Mouse (Mus musculus) embryo, embryonic 11.5 days (tissue): ENCODE measurements around the gene Gm10320.

Experiments used
- DNase-seq: peaks from one replicate; pipeline ENCODE4 v3.0.0-alpha.2; 2012; ENCODE audit warnings: low read depth, low spot score

Gene Gm10320

GRCm38 (mm10) chr13:98491909-98492308 is at the start of gene Gm10320:
Gene Gm10320 (minus strand): TSS chr13:98492001.
- DNase-seq, result no peak

DNA sequence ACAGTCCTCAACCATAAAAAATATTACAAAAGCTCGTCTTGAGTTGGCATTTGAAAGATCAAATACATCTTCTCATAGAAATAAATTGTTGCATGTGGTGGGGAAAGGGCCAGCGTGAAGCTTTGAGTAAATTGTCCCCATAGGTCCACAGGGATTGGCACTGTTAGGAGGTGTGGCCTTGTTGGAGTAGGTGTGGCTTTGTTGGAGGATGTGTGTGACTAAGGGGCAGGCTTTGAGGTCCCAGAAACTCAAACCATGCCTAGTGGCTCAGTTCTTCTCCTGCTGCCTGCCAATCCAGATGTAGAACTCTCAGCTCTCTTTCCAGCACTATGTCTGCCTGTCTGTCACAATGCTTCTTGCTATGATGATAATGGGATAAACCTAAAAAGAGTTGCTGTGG is 49.8 kb upstream of the Gm10320 start:
- DNase-seq, result no peak

DNA sequence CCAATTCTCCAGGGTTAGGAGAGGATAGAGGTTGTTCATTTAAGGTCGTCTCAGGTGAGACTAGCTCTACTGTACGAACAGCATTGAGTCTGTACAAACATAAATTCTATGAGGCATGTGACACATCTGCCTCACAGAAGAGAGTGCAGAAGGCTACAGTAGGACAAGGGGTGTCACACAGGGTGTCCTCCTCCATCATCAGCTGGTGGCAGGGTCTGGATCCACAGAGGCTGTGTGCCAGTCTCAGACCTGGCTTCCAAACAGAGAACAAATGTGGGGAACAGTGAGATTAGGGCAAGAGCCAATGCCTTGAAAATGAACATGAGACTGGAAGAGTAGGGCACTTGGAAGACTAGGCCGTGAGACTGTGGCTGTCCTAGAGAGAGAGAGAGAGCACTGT is 48.4 kb upstream of the Gm10320 start:
- no peak for DNase-seq

DNA sequence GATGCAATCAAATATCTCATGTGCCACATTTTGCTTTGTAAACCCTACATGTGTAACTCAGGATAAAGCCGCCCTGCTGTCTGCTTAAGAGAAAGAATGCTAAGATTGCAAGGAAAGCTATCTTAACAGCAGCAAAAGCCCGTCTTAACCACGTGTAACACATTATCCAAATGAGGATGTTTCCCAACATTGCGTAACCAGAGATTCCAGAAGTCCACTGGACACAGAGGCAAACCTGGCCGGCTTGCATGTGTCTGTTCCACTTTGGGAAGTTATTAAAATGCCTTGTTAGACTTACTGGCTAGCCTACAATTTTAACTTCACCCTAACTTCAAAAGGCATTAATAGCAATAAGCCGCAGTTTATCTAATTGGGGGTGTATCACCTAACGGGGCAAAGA is 47.5 kb upstream of the Gm10320 start:
- DNase-seq, result no peak

DNA sequence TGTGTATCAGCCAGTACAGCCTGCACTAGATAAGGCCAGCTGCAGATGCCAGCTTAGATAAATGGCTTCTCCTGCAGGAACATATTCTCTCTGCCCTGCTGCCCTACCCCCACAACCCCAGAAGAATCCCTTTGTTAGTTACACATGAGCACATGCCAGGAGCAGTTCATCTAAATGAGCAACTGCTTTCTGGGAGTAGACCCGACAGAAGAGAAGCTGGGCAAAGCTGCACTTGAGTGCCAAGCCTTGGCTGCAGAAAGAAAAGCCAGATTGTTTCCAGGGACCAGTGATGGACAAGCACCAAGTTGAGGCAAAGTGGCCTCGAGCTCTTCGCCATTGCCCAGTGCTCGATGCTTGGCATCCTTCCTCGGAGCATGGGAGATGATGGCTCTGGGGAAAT is 46.8 kb upstream of the Gm10320 start:
- no peak for DNase-seq

DNA sequence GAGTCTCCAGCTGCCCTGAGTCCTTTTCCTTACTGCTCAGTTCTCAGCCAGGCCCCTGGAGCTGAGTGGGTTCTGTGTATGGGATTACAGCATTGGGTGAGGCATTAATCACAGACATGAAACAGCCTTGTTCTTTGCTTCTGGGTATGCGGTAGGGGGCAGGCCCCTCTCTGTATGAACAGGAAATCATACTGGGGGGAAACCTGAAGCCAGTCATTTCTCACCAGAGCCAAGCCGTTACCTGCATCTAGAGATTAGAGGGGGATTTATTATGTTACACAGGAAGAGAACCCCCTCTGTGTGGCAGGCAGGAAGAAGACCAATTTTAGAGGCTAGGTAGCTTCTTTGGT is 43.1 kb upstream of the Gm10320 start:
- no peak for DNase-seq

- peak; percentile 57 for DNase-seq
These were observed 42.5 kb upstream of the Gm10320 start for GRCm38 (mm10) chr13:98534190-98534912.

DNA sequence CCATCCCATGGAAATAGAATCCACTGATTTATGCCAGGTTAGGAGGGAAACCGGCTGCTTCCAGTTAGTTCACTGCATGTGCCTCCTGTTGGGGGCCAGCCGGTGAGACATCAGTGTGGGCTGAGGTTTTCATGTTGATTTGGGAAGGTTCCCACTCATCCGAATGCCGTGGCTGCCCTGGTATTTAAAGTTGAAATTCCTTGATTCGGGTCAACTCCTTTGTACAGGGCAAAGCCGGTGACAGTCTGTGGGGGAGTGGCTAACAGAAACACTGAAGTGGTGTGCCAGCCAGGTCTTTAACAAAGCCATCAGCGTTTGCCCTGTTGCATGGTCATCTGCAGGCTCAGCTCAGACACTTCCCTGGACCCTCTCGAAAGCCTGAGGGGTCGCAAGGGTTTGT is 41.6 kb upstream of the Gm10320 start:
- DNase-seq, result no peak

DNA sequence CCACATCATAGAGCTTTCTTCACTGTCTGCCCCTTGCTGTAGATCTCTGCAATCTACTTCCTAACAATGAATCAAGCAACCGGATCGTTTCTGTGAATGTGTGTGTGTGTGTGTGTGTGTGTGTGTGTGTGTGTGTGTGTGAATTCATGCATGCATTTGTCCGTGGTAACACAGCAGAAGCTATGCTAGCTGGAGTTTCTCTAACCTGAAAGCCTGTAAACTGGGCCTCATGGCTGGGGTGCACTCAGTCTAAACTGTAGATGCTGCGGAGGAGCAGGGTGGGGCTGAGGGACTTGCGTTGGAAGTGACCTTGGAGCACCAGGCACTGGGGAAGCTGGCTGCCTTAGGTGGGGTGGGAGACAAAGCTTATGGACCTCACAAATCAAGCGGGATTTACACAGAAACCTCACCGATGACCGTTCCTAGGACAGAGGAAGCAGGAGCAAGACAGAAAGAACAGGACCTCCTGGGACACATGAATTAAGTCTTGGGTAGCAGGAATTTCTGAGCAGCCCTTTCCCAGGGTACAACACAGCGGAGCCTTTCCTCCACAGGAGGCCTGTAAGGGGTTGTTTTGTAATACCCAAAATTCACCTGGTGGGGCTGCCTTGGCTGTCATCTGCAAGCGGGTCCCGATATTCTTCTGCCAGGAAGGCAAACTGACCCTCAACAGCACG is 41.0 kb upstream of the Gm10320 start:
- no peak for DNase-seq

- DNase-seq, result no peak
These were observed 40.2 kb upstream of the Gm10320 start for GRCm38 (mm10) chr13:98531976-98532375.

DNA sequence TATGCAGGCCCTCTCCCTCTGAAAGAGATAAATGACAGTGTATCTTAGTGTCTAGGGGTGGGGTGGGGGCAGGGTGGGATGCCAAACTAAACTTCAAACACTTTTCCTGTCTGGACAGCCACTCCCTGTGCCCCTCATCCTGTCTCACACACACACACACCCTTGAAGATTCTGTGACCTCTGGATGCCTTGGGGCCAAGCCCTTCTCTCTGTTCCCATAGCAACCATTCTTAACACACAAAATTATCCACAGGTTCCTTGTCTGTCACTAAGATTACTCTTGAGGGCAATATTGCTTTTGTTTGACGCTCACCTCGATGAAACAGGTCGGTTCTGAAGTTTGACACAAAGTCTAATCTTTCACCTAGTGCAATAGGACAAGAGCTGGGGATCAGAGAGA is 39.5 kb upstream of the Gm10320 start:
- no peak for DNase-seq

DNA sequence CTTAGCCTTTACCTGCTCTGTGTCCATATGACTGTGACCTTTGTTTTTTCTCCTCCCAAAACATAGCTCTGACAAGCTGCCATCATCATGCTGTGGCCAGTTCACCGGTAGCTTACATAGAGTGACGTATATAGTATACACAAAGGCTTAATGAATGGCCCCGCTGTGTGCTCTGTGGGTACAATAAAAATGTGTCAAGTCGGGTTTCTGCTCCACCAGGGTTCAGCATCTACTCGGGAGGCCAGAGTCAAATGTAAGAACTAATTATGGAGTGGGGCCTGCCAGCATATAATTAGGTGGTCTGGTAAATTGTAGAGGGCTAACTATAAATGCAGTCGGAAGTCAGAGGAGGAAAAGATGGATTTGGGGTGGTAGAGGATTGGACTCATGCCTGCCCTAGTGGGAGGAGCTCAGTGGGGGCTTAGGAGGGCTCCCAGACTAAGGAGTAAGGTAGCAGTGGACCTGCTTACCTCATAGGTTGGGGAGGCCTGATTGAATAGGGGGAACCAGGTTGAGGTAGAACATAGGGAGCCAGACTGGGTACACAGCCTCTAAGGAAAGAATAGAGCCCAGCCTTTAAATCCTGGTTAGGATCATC is 32.0 kb upstream of the Gm10320 start:
- DNase-seq, result no peak

DNA sequence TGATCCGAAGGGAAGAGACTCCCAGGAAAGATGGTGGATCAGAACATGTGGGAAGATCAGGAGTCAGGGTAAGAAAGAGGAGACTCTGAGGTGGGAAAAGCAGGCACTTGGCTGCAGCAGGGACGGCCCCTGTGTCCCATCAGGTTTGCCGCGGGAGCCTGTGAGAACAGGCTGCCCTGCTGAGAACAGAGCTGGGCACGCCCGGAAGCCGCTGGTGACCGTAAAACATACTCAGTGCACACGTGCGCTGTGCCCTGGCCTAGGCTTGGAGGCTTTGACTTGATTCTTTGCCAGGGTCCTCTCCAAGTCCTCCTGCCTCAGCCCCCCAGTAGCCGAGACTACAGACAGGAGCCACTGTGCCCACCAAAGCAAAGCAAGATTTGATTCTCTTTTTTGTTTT is 26.5 kb upstream of the Gm10320 start:
- DNase-seq, result no peak

DNA sequence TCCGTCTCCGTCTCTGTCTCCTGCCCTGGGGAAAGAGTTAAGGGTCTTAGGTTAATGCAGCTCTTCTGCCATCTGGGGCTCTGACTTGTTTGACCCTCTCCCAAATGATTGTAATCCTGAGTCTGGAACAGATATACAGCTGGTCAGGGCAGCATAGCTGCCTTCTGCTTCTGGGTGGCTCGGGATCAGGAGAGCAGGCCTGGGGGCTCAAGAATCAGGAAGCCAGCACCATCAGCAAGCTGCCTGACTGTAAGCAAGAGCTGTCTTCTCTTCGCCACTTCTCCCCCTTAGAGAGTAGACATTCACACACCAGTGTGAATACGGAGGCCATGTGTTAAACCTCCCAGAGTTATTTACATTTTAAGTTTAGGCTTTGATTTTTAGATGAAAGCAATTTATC is 25.9 kb upstream of the Gm10320 start:
- no peak for DNase-seq

GRCm38 (mm10) chr13:98516985-98517384 is 25.2 kb upstream of the Gm10320 start:
- no peak for DNase-seq

GRCm38 (mm10) chr13:98512066-98512465 is 20.3 kb upstream of the Gm10320 start:
- DNase-seq, result no peak

DNA sequence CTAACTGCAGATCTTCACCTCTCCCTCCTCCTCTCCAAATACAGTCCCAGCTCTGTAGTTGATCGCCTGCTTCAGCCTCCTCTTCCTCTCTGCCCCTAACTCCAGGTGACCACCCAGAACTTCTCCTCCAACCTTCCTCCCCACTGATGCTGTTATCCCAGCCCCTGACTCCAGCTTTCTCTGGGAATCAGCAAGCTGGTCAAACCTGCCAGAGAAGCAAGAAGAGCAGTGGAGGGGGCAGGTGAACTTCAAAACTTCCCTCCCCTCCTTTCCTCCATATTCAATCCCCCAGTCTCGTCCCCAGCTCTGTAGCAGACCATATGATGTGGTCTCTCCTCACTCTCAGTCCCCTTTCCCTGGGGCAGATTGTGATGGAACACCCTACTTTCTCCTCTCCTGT is 15.9 kb upstream of the Gm10320 start:
- DNase-seq, result no peak

DNA sequence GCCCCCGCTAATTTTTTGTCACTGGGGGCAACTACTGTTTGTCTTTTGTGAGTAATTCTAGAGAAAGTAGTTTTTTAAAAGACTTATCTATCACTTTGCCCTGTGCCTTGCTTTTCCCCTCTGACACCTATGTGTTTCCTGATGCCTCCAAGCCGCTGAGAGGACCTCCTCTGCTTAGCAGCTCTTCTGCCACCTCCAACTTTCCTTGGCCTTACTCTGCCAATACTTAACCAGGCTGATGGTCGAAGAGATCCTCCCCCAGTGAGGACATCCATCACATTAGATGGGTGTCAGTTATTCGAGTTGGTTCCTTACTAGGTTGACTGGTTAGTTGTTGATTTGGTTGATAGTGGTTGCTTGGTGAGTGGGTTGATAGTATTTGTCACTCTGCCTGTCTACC is 14.7 kb upstream of the Gm10320 start:
- no peak for DNase-seq

- DNase-seq, result no peak
These were observed 14.2 kb upstream of the Gm10320 start for GRCm38 (mm10) chr13:98505989-98506388.

DNA sequence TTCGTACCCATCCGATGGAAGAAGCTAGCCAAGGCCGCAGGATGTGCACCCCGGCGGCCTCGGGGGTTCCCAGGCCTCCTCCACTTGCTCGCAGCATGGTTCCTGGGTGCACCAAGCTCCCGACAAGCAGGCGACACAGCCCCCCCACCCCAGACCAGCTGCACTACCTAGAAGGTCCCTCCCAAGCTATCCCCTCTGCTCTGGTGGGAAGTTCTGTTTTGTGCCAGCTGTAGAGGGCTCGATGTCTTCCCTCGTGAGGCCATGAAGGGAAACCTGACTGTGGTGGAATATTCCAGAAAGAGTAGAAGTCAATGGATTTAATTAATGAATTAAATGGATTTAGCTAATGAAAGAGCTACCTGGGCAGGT is 13.7 kb upstream of the Gm10320 start:
- DNase-seq, result no peak

GRCm38 (mm10) chr13:98504661-98505488 is 13.1 kb upstream of the Gm10320 start:
- DNase-seq, result no peak

- DNase-seq, result no peak
These were observed 12.4 kb upstream of the Gm10320 start for GRCm38 (mm10) chr13:98504181-98504660.
